Mouse (Mus musculus): ENCODE measurements around the gene Isg20l2.

DNA sequence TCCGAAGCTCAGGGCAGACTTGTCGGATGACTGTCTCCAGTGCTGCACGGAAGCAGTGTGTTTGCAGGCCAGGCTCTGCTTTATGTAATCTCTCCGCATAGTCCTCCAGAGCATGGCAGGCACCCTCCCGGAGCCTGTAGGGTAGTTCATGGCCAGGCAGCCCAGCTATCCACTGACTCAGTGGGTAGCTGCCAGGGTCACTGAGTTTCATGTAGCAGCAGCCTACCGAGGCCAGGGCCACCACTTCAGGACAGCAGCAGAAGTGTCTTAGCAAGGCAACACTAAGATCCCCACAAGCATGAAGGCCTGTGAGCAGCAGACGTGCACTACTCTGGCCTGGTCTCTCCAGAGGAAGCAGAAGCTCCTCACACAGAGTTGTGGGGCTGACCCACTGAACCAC lies 5.1 kb upstream of the Isg20l2 start:
- TF ChIP-seq MAX (IDR thresholded peaks at IDR 0.05; ENCODE audit: low read depth) = no peak
- TF ChIP-seq POLR2A (IDR thresholded peaks at IDR 0.05; ENCODE audit: insufficient read length, low read depth) = no peak
- no peak for TF ChIP-seq CEBPB (IDR thresholded peaks at IDR 0.05; ENCODE audit: insufficient read depth, poor library complexity, severe bottlenecking)
- no peak for TF ChIP-seq REST (IDR thresholded peaks at IDR 0.05; ENCODE audit: insufficient read depth, insufficient read length)
- TF ChIP-seq TCF12 (IDR thresholded peaks at IDR 0.05; ENCODE audit: insufficient read depth, poor library complexity, severe bottlenecking) = no peak
- no peak for TF ChIP-seq USF1 (IDR thresholded peaks at IDR 0.05; ENCODE audit: low read depth)
- TF ChIP-seq TCF3 (IDR thresholded peaks at IDR 0.05; ENCODE audit: insufficient read length, low read depth) = no peak
- no peak for TF ChIP-seq SRF (IDR thresholded peaks at IDR 0.05; ENCODE audit: control insufficient read depth, insufficient read length, low read depth)
- TF ChIP-seq MYOG (IDR thresholded peaks at IDR 0.05; ENCODE audit: control insufficient read depth in 1 of 3, insufficient read depth in 1 of 3, insufficient read length in 2 of 3, low read depth in 2 of 3) = no peak
